Mouse (Mus musculus) left cerebral cortex, postnatal 10 days (tissue): ENCODE results near the gene Grb2. TPM values are rescaled to one million over a fixed set of nuclear protein-coding genes. Genes with fewer than 3 reads are reported as not detected.
A peak's percentile ranks its signal among the peaks of the same experiment; 100 is the strongest.

Source experiments
- DNase-seq, 2 experiments: peaks; one replicate each; pipeline ENCODE4 v3.0.0; 2021 to 2022; ENCODE audit warnings: low spot score in 2 of 2, mixed read lengths in 1 of 2; ENCODE audit errors: extremely low spot score in 1 of 2
- intact Hi-C: fragments of 180-260 bp; cut with DNase I; formaldehyde crosslinking; loops from one replicate; pipeline ENCODE4 v1.15.1; 2025
- total RNA-seq, 2 experiments: library from RNA; stranded (reverse); gene quantifications; 2 replicates each; pipeline ENCODE4 v1.2.3; 2021

Grb2 gene
- 100 to 1,000 TPM; 183 to 193 TPM for total RNA-seq

GRCm38 (mm10) chr11:115708209-115708876, at the start of gene Grb2:
Grb2 (minus strand) TSS chr11:115708597.
- DNase-seq = peak; percentile 97 to 98
- intact Hi-C loops = no loop called here

GRCm38 (mm10) chr11:115753485-115753884, 45.1 kb upstream of the Grb2 start:
- DNase-seq = no peak
- intact Hi-C loops = no loop called here

GRCm38 (mm10) chr11:115752653-115753052, 44.3 kb upstream of the Grb2 start:
- intact Hi-C loops = no loop called here
- no peak for DNase-seq

GRCm38 (mm10) chr11:115751725-115752124, 43.3 kb upstream of the Grb2 start:
- intact Hi-C loops = no loop called here
- no peak for DNase-seq

GRCm38 (mm10) chr11:115749834-115750233, 41.4 kb upstream of the Grb2 start:
- intact Hi-C loops = no loop called here
- DNase-seq = peak in 1 of 2 experiments; percentile 22

GRCm38 (mm10) chr11:115747351-115747750, 39.0 kb upstream of the Grb2 start:
- no peak for DNase-seq
- intact Hi-C loops = no loop called here

GRCm38 (mm10) chr11:115746762-115747161, 38.4 kb upstream of the Grb2 start:
- intact Hi-C loops = no loop called here
- no peak for DNase-seq

- intact Hi-C loops = no loop called here
- no peak for DNase-seq
Measured at GRCm38 (mm10) chr11:115746109-115746508, 37.7 kb upstream of the Grb2 start.

GRCm38 (mm10) chr11:115744385-115744784, 36.0 kb upstream of the Grb2 start:
- intact Hi-C loops = no loop called here
- DNase-seq = no peak

GRCm38 (mm10) chr11:115742926-115743325, 34.5 kb upstream of the Grb2 start:
- DNase-seq = no peak
- intact Hi-C loops = no loop called here

GRCm38 (mm10) chr11:115741070-115741469, 32.7 kb upstream of the Grb2 start:
- DNase-seq = no peak
- intact Hi-C loops = no loop called here

GRCm38 (mm10) chr11:115738275-115738885, 30.0 kb upstream of the Grb2 start:
- intact Hi-C loops = loop anchor here (10.0 kb wide), 1 partner anchor 256 kb away; no protein-coding TSS in a partner anchor
- DNase-seq = no peak

- DNase-seq = no peak
- intact Hi-C loops = loop anchor here (10.0 kb wide), 1 partner anchor 257 kb away; no protein-coding TSS in a partner anchor
Measured at GRCm38 (mm10) chr11:115737608-115738208, 29.3 kb upstream of the Grb2 start.

- DNase-seq = peak in 1 of 2 experiments; percentile 16
- intact Hi-C loops = loop anchor here (10.0 kb wide), 1 partner anchor 261 kb away; no protein-coding TSS in a partner anchor
Measured at GRCm38 (mm10) chr11:115734041-115734686, 25.8 kb upstream of the Grb2 start.

- no peak for DNase-seq
- intact Hi-C loops = loop anchor here (2.0 kb wide), 1 partner anchor 92 kb away; the partner anchor contains the start of gene Tsen54
Measured at GRCm38 (mm10) chr11:115723231-115723630, 14.8 kb upstream of the Grb2 start.

- intact Hi-C loops = loop anchor here (2.0 kb wide), 1 partner anchor 92 kb away; the partner anchor contains the start of gene Tsen54
- peak; percentile 71 to 77 for DNase-seq
Measured at GRCm38 (mm10) chr11:115722638-115723037, 14.2 kb upstream of the Grb2 start.

- DNase-seq = no peak
- intact Hi-C loops = no loop called here
Measured at GRCm38 (mm10) chr11:115717660-115718390, 9.4 kb upstream of the Grb2 start.

GRCm38 (mm10) chr11:115716410-115717338, 8.3 kb upstream of the Grb2 start:
- no peak for DNase-seq
- intact Hi-C loops = no loop called here
